7 mouse cellular contexts compared by ENCODE assay signal in genomic region chr4:155784081-155784701, GRCm38 (mm10). TPM values are rescaled to one million over a fixed set of nuclear protein-coding genes. Genes with fewer than 3 reads are reported as not detected.
DNase-seq lines count a peak whose midpoint lies in the region; ATAC-seq lines count a peak whose summit lies in the region.

No protein-coding gene starts in this region.

- peak overlapping the region; percentile 90 for H3K9ac ChIP-seq in midbrain, embryonic 11.5 days (ENCODE audit: low read length)

- peak; percentile 91 for ATAC-seq in midbrain, embryonic 11.5 days (ENCODE audit: low FRiP score)

- peak; percentile 88 for DNase-seq in adrenal gland, adult 2 months
- DNase-seq in embryo, embryonic 10 days (ENCODE audit: low spot score) = peak; percentile 87
- DNase-seq in gastrocnemius, postnatal 10 days = peak; percentile 83
- DNase-seq in induced T-regulatory cell, adult 2 months (ENCODE audit: low read depth) = peak; percentile 73
- peak; percentile 82 for DNase-seq in limb, embryonic 10.5 days (ENCODE audit: low spot score)
- DNase-seq in midbrain, embryonic 11.5 days (ENCODE audit: low spot score, missing footprints) = peak; percentile 98
- peak; percentile 78 for DNase-seq in skeletal muscle tissue, adult 2 months (ENCODE audit: low read depth, low spot score)

- peak overlapping the region; percentile 78 for H3K4me2 ChIP-seq in midbrain, embryonic 11.5 days

- no peaks in the 10 kb centered on the region for H3K36me3 ChIP-seq in limb, embryonic 10.5 days
- no peaks in the 10 kb centered on the region for H3K36me3 ChIP-seq in midbrain, embryonic 11.5 days (ENCODE audit: control insufficient read depth, insufficient read depth, low read length)

- H3K4me1 ChIP-seq in limb, embryonic 10.5 days = peaks cover 27% of the 10 kb centered on the region
- H3K4me1 ChIP-seq in midbrain, embryonic 11.5 days (ENCODE audit: control insufficient read depth, insufficient read depth, low read length) = peaks cover 3% of the 10 kb centered on the region; the same call in 1 of the 2 replicates

- 0 out of 2 replicates have a peak, but pooled peaks cover 9% of the 10 kb centered on the region for H3K27me3 ChIP-seq in limb, embryonic 10.5 days (ENCODE audit: low read depth, poor library complexity, severe bottlenecking)
- no peaks in the 10 kb centered on the region for H3K27me3 ChIP-seq in midbrain, embryonic 11.5 days (ENCODE audit: control insufficient read depth, insufficient read depth, low read length)

- no peaks in the 10 kb centered on the region for H3K9me3 ChIP-seq in limb, embryonic 10.5 days (replicated peaks)
- H3K9me3 ChIP-seq in midbrain, embryonic 11.5 days (ENCODE audit: control insufficient read depth, low read length) = no peaks in the 10 kb centered on the region

- under 1% methylated on average over 52 of the region's 52 CpGs for WGBS in limb, embryonic 10.5 days
- under 1% methylated on average over 52 of the region's 52 CpGs for WGBS in midbrain, embryonic 11.5 days

- peak overlapping the region; percentile 94 for H3K27ac ChIP-seq in limb, embryonic 10.5 days
- H3K27ac ChIP-seq in midbrain, embryonic 11.5 days (ENCODE audit: low read depth, low read length) = peak overlapping the region; percentile 71

- peak overlapping the region; percentile 76 for H3K4me3 ChIP-seq in limb, embryonic 10.5 days
- H3K4me3 ChIP-seq in midbrain, embryonic 11.5 days (ENCODE audit: low read depth, low read length) = peak overlapping the region; percentile 58

RNA-seq across cellular contexts. Expression of gene Tmem88b, which starts 1.5 kb away (rescaled TPM):
- under 1 TPM; 0.52 to 0.62 TPM for total RNA-seq in adrenal gland, adult 2 months (2021)
- polyA plus RNA-seq in adrenal gland, adult 2 months (2012; rRNA removed) = 0.81 and 0.97 TPM in 2 replicates
- total RNA-seq in gastrocnemius, postnatal 10 days (2021) = 1 to 10 TPM; 2.4 to 4.0 TPM
- 0.30 and 0.33 TPM in 2 replicates for polyA plus RNA-seq in limb, embryonic 10.5 days (2016; fragmentation: Nextera tagmentation; extraction: Ambion mirVana)
- 0.14 and 0.21 TPM in 2 replicates for polyA plus RNA-seq in midbrain, embryonic 11.5 days (2014; fragmentation: Nextera tagmentation; extraction: Ambion mirVana)

RNA-seq across cellular contexts. Expression of gene Ankrd65, which starts 6.0 kb away (rescaled TPM):
- total RNA-seq in adrenal gland, adult 2 months (2021) = not detected
- polyA plus RNA-seq in adrenal gland, adult 2 months (2012; rRNA removed) = 0.11 and 0.16 TPM in 2 replicates
- not detected for total RNA-seq in gastrocnemius, postnatal 10 days (2021)
- polyA plus RNA-seq in limb, embryonic 10.5 days (2016; fragmentation: Nextera tagmentation; extraction: Ambion mirVana) = 0.18 TPM in 1 of 2 replicates, not detected in the other
- not detected in 2 replicates for polyA plus RNA-seq in midbrain, embryonic 11.5 days (2014; fragmentation: Nextera tagmentation; extraction: Ambion mirVana)

RNA-seq across cellular contexts. Expression of gene Vwa1, which starts 9.7 kb away (rescaled TPM):
- total RNA-seq in adrenal gland, adult 2 months (2021) = 1 to 10 TPM; 2.5 to 4.8 TPM
- polyA plus RNA-seq in adrenal gland, adult 2 months (2012; rRNA removed) = 9.4 and 12.0 TPM in 2 replicates
- 10 to 100 TPM; 16.8 to 21.5 TPM for total RNA-seq in gastrocnemius, postnatal 10 days (2021)
- polyA plus RNA-seq in limb, embryonic 10.5 days (2016; fragmentation: Nextera tagmentation; extraction: Ambion mirVana) = 4.7 and 6.6 TPM in 2 replicates
- 9.1 and 9.9 TPM in 2 replicates for polyA plus RNA-seq in midbrain, embryonic 11.5 days (2014; fragmentation: Nextera tagmentation; extraction: Ambion mirVana)

RNA-seq across cellular contexts. Expression of gene Mrpl20, which starts 18.5 kb away (rescaled TPM):
- 100 to 1,000 TPM; 122 to 141 TPM for total RNA-seq in adrenal gland, adult 2 months (2021)
- 42.1 and 65.2 TPM in 2 replicates for polyA plus RNA-seq in adrenal gland, adult 2 months (2012; rRNA removed)
- total RNA-seq in gastrocnemius, postnatal 10 days (2021) = 10 to 100 TPM; 56.6 to 58.0 TPM
- 246 and 297 TPM in 2 replicates for polyA plus RNA-seq in limb, embryonic 10.5 days (2016; fragmentation: Nextera tagmentation; extraction: Ambion mirVana)
- 225 and 243 TPM in 2 replicates for polyA plus RNA-seq in midbrain, embryonic 11.5 days (2014; fragmentation: Nextera tagmentation; extraction: Ambion mirVana)

RNA-seq across cellular contexts. Expression of gene Atad3a, which starts 23.3 kb away (rescaled TPM):
- 10 to 100 TPM; 71.4 to 90.7 TPM for total RNA-seq in adrenal gland, adult 2 months (2021)
- 226 and 242 TPM in 2 replicates for polyA plus RNA-seq in adrenal gland, adult 2 months (2012; rRNA removed)
- 10 to 100 TPM; 30.4 to 39.3 TPM for total RNA-seq in gastrocnemius, postnatal 10 days (2021)
- 138 and 161 TPM in 2 replicates for polyA plus RNA-seq in limb, embryonic 10.5 days (2016; fragmentation: Nextera tagmentation; extraction: Ambion mirVana)
- 84.5 and 84.6 TPM in 2 replicates for polyA plus RNA-seq in midbrain, embryonic 11.5 days (2014; fragmentation: Nextera tagmentation; extraction: Ambion mirVana)

Comparison
In these comparisons a context has a peak if more than half of its experiments do, and no peak if none do; other contexts are left out.
1. Peak in every context shown above with its lines: DNase-seq, ATAC-seq, H3K4me3 ChIP-seq and H3K27ac ChIP-seq.